Mouse (Mus musculus): Measurements from ENCODE around the gene Nt5c.

- no peak for TF ChIP-seq POLR2A (IDR thresholded peaks at IDR 0.05; ENCODE audit: low read depth, low read length)
- TF ChIP-seq CTCF (IDR thresholded peaks at IDR 0.05; ENCODE audit: extremely low read depth, insufficient read length, insufficient replicate concordance, low read depth, low read length), result no peak
Observed at GRCm38 (mm10) chr11:115467217-115467618, 24.4 kb downstream of the Nt5c start.
